Mouse (Mus musculus): ENCODE results near the gene Slc25a44. TPM values are rescaled to one million over a fixed set of nuclear protein-coding genes. Genes with fewer than 3 reads are reported as not detected.

Gene Slc25a44
- polyA plus RNA-seq, 1 experiment from 2014 or later, result 19.2 TPM

- Histone ChIP-seq H3K4me2 (ENCODE audit: low read depth, low read length) (no peak within 1 kb of the TSS), H3K27me3 (ENCODE audit: control insufficient read depth, insufficient read depth, low read length) (no peaks in the 10 kb centered on the region), H3K4me3 (ENCODE audit: low read depth, low read length) (no peak within 1 kb of the TSS), H3K9me3 (replicated peaks; ENCODE audit: control insufficient read depth, low read length) (no peaks in the 10 kb centered on the region), H3K36me3 (replicated peaks; ENCODE audit: control insufficient read depth, insufficient read depth, low read depth, low read length) (no peaks in the 10 kb centered on the region), H3K9ac (replicated peaks; ENCODE audit: low read length) (no peak within 1 kb of the TSS), H3K27ac (replicated peaks; ENCODE audit: low read depth, low read length) (no peak within 1 kb of the TSS), H3K4me1 (ENCODE audit: control insufficient read depth, insufficient read depth, low read length) (peaks cover 5% of the 10 kb centered on the region)
- ATAC-seq (replicated peaks; ENCODE audit: insufficient number of reproducible peaks, low FRiP score, low TSS enrichment, low read depth) (no peak), DNase-seq (ENCODE audit: low spot score) (no peak)
- 46% methylated on average over 12 of the region's 12 CpGs for WGBS
Measured at GRCm38 (mm10) chr3:88460983-88461696, 36.2 kb upstream of the Slc25a44 start, which contains the start of gene Sema4a. TSS of gene Sema4a (minus strand) at chr3:88461182.

- 75% methylated on average over 5 of the region's 5 CpGs for WGBS
- ATAC-seq (replicated peaks; ENCODE audit: insufficient number of reproducible peaks, low FRiP score, low TSS enrichment, low read depth), result no peak
- Histone ChIP-seq H3K4me3 (ENCODE audit: low read depth, low read length) (no peak overlapping the region), H3K9ac (replicated peaks; ENCODE audit: low read length) (no peak overlapping the region), H3K9me3 (replicated peaks; ENCODE audit: control insufficient read depth, low read length) (no peaks in the 10 kb centered on the region), H3K27me3 (ENCODE audit: control insufficient read depth, insufficient read depth, low read length) (no peaks in the 10 kb centered on the region), H3K4me1 (ENCODE audit: control insufficient read depth, insufficient read depth, low read length) (peaks cover 5% of the 10 kb centered on the region), H3K4me2 (ENCODE audit: low read depth, low read length) (no peak overlapping the region), H3K36me3 (replicated peaks; ENCODE audit: control insufficient read depth, insufficient read depth, low read depth, low read length) (no peaks in the 10 kb centered on the region), H3K27ac (replicated peaks; ENCODE audit: low read depth, low read length) (no peak overlapping the region)
- no peak for DNase-seq (ENCODE audit: low spot score)
Measured at GRCm38 (mm10) chr3:88460029-88460428, 35.1 kb upstream of the Slc25a44 start.

- ATAC-seq (replicated peaks; ENCODE audit: insufficient number of reproducible peaks, low FRiP score, low TSS enrichment, low read depth) (peak; percentile 67; the same call in 1 of the 2 replicates), DNase-seq (ENCODE audit: low spot score) (peak; percentile 59)
- under 1% methylated on average over 14 of the region's 14 CpGs for WGBS
- Histone ChIP-seq H3K4me2 (ENCODE audit: low read depth, low read length) (peak overlapping the region; percentile 56), H3K36me3 (replicated peaks; ENCODE audit: control insufficient read depth, insufficient read depth, low read depth, low read length) (no peaks in the 10 kb centered on the region), H3K27me3 (ENCODE audit: control insufficient read depth, insufficient read depth, low read length) (no peaks in the 10 kb centered on the region), H3K4me1 (ENCODE audit: control insufficient read depth, insufficient read depth, low read length) (peaks cover 5% of the 10 kb centered on the region), H3K4me3 (ENCODE audit: low read depth, low read length) (peak overlapping the region; percentile 30), H3K27ac (replicated peaks; ENCODE audit: low read depth, low read length) (no peak overlapping the region), H3K9me3 (replicated peaks; ENCODE audit: control insufficient read depth, low read length) (no peaks in the 10 kb centered on the region), H3K9ac (replicated peaks; ENCODE audit: low read length) (peak overlapping the region; percentile 59)
Measured at GRCm38 (mm10) chr3:88458778-88459219, 33.9 kb upstream of the Slc25a44 start.

- DNase-seq (ENCODE audit: low spot score) (no peak), ATAC-seq (replicated peaks; ENCODE audit: insufficient number of reproducible peaks, low FRiP score, low TSS enrichment, low read depth) (no peak)
- Histone ChIP-seq H3K27ac (replicated peaks; ENCODE audit: low read depth, low read length) (no peak overlapping the region), H3K36me3 (replicated peaks; ENCODE audit: control insufficient read depth, insufficient read depth, low read depth, low read length) (no peaks in the 10 kb centered on the region), H3K27me3 (ENCODE audit: control insufficient read depth, insufficient read depth, low read length) (no peaks in the 10 kb centered on the region; the same call in 1 of the 2 replicates), H3K4me1 (ENCODE audit: control insufficient read depth, insufficient read depth, low read length) (peaks cover 5% of the 10 kb centered on the region), H3K9ac (replicated peaks; ENCODE audit: low read length) (no peak overlapping the region), H3K9me3 (replicated peaks; ENCODE audit: control insufficient read depth, low read length) (no peaks in the 10 kb centered on the region), H3K4me3 (ENCODE audit: low read depth, low read length) (no peak overlapping the region), H3K4me2 (ENCODE audit: low read depth, low read length) (no peak overlapping the region)
- WGBS, result 72% methylated on average over 7 of the region's 7 CpGs
Measured at GRCm38 (mm10) chr3:88456746-88457532, 32.0 kb upstream of the Slc25a44 start.

GRCm38 (mm10) chr3:88456313-88456712, 31.4 kb upstream of the Slc25a44 start:
- H3K36me3 ChIP-seq (replicated peaks; ENCODE audit: control insufficient read depth, insufficient read depth, low read depth, low read length), result no peaks in the 10 kb centered on the region
- no peak overlapping the region for H3K27ac ChIP-seq (replicated peaks; ENCODE audit: low read depth, low read length)
- H3K4me3 ChIP-seq (ENCODE audit: low read depth, low read length), result no peak overlapping the region
- H3K27me3 ChIP-seq (ENCODE audit: control insufficient read depth, insufficient read depth, low read length), result no peaks in the 10 kb centered on the region; the same call in 1 of the 2 replicates
- DNase-seq (ENCODE audit: low spot score), result no peak
- no peaks in the 10 kb centered on the region for H3K9me3 ChIP-seq (replicated peaks; ENCODE audit: control insufficient read depth, low read length)
- WGBS, result 93% methylated on average over 8 of the region's 8 CpGs
- no peak overlapping the region for H3K9ac ChIP-seq (replicated peaks; ENCODE audit: low read length)
- ATAC-seq (replicated peaks; ENCODE audit: insufficient number of reproducible peaks, low FRiP score, low TSS enrichment, low read depth), result no peak
- no peak overlapping the region for H3K4me2 ChIP-seq (ENCODE audit: low read depth, low read length)
- H3K4me1 ChIP-seq (ENCODE audit: control insufficient read depth, insufficient read depth, low read length), result peaks cover 5% of the 10 kb centered on the region

GRCm38 (mm10) chr3:88455588-88456264, 30.8 kb upstream of the Slc25a44 start:
- Histone ChIP-seq H3K27me3 (ENCODE audit: control insufficient read depth, insufficient read depth, low read length) (no peaks in the 10 kb centered on the region; the same call in 1 of the 2 replicates), H3K4me2 (ENCODE audit: low read depth, low read length) (no peak overlapping the region), H3K4me1 (ENCODE audit: control insufficient read depth, insufficient read depth, low read length) (peaks cover 5% of the 10 kb centered on the region), H3K9ac (replicated peaks; ENCODE audit: low read length) (no peak overlapping the region), H3K9me3 (replicated peaks; ENCODE audit: control insufficient read depth, low read length) (no peaks in the 10 kb centered on the region), H3K27ac (replicated peaks; ENCODE audit: low read depth, low read length) (no peak overlapping the region), H3K4me3 (ENCODE audit: low read depth, low read length) (no peak overlapping the region), H3K36me3 (replicated peaks; ENCODE audit: control insufficient read depth, insufficient read depth, low read depth, low read length) (no peaks in the 10 kb centered on the region)
- DNase-seq (ENCODE audit: low spot score) (no peak), ATAC-seq (replicated peaks; ENCODE audit: insufficient number of reproducible peaks, low FRiP score, low TSS enrichment, low read depth) (no peak)
- 78% methylated on average over 18 of the region's 18 CpGs for WGBS

- peaks cover 5% of the 10 kb centered on the region for H3K4me1 ChIP-seq (ENCODE audit: control insufficient read depth, insufficient read depth, low read length)
- H3K27me3 ChIP-seq (ENCODE audit: control insufficient read depth, insufficient read depth, low read length), result no peaks in the 10 kb centered on the region; the same call in 1 of the 2 replicates
- H3K9me3 ChIP-seq (replicated peaks; ENCODE audit: control insufficient read depth, low read length), result no peaks in the 10 kb centered on the region
- DNase-seq (ENCODE audit: low spot score) (no peak), ATAC-seq (replicated peaks; ENCODE audit: insufficient number of reproducible peaks, low FRiP score, low TSS enrichment, low read depth) (no peak)
- H3K36me3 ChIP-seq (replicated peaks; ENCODE audit: control insufficient read depth, insufficient read depth, low read depth, low read length), result no peaks in the 10 kb centered on the region
- WGBS, result 57% methylated on average over 9 of the region's 9 CpGs
- H3K4me2 ChIP-seq (ENCODE audit: low read depth, low read length), result no peak overlapping the region
- no peak overlapping the region for H3K27ac ChIP-seq (replicated peaks; ENCODE audit: low read depth, low read length)
- no peak overlapping the region for H3K9ac ChIP-seq (replicated peaks; ENCODE audit: low read length)
- H3K4me3 ChIP-seq (ENCODE audit: low read depth, low read length), result no peak overlapping the region
Measured at GRCm38 (mm10) chr3:88454762-88455587, 30.0 kb upstream of the Slc25a44 start.

Measured in embryonic facial prominence, embryonic 11.5 days (tissue).